Mouse (Mus musculus): ENCODE measurements around the gene Pxmp2.
A peak's percentile ranks its signal among the peaks of the same experiment; 100 is the strongest.

Pxmp2 gene

DNA sequence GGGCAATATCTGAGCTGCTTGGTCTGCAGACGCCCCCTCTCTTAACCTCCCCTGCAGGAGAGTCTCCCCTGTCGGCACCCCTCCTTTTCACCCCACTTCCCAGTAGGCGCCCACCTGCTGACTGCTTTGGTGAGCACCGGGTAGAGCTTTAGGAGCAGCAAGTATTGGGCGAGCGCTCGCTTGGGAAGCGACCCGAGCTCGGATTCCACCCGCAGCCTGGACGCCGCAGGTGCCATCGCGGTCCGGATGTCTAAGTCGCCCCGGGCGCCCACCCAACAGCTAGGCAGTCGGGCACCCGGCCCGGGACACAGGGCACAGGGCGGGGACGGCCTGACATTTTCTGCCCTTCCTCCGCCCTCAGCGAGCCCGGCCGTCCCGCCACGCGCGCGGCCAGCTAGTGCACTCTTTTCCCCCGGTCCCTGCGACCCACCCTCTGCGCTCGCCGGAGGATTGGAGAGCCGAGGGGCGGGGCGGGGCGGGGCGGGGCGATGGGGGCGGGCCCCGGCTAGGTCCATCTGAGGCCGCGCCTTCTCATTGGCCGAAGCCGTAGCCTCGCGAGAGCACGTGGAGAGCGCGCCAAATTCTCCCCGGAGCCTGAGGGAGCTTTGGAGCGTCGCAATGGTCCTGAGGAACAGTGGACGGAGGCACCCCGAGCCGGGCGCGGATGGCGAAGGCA lies at the start of gene Pxmp2, which contains the start of gene Pole:
Gene Pxmp2, minus strand, starts transcription at position 417 of the 676 bp plus-strand sequence.
Gene Pole, plus strand, starts transcription at position 537 of the 676 bp plus-strand sequence.
- DNase-seq, result peak; percentile 90

GRCm38 (mm10) chr5:110330508-110330907 lies 44.5 kb upstream of the Pxmp2 start:
- no peak for DNase-seq

GRCm38 (mm10) chr5:110313127-110313526 lies 27.1 kb upstream of the Pxmp2 start:
- no peak for DNase-seq

DNA sequence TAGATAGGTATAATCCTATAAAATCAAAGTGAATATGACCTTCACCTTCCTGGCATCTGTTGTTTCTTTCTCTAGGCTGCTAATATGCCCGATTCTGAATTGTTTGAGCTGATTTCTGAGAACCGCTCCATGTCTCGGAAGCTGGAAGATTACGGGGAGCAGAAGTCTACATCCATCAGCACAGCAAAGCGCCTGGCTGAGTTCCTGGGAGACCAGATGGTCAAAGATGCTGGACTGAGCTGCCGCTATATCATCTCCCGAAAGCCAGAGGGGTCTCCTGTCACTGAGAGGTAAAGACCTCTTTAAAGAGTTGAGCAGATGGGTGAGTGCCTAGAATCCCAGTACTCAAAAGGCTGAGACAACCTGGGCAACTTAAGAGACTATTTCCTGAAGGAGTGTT lies 22.9 kb upstream of the Pxmp2 start:
- DNase-seq, result no peak

DNA sequence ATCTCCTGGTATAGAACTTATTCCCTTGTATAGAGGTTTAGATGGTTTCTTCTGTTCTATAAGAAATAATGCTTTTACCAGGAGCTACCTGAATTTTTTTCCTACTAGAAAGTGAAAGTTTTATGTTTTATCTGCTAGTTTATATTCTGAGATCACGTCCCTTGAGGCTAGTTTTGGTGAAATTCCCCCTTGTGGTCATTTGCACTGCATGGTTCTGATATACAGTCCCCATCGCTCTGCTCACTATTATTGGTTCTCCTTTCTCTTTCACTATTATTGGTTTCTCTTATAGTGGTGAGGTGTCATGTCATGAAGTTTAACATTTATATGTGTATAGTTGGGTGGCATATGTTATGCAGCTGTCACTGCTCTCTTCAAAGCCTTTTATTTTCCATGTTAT lies 14.6 kb upstream of the Pxmp2 start:
- DNase-seq, result no peak

GRCm38 (mm10) chr5:110296637-110297036 lies 10.7 kb upstream of the Pxmp2 start:
- no peak for DNase-seq

DNA sequence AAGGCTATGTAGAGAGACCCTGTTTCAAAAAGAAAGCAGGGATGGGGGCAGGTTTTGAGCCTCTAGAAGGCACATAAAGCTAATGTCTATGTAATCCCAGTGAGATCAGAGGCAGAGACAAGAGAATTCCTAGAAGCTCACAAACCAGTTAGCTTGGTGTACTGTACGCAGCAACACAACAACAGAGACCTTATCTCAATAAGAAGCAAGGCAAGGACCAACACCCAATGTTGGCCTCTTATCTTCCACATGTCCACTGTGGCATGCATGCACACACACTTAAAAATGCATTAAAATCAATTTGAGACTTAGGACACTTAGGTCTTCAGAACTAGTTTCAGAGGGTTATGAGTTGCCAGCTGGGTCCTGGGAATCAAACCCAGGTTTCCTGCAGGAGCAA lies 5.7 kb upstream of the Pxmp2 start:
- no peak for DNase-seq

DNA sequence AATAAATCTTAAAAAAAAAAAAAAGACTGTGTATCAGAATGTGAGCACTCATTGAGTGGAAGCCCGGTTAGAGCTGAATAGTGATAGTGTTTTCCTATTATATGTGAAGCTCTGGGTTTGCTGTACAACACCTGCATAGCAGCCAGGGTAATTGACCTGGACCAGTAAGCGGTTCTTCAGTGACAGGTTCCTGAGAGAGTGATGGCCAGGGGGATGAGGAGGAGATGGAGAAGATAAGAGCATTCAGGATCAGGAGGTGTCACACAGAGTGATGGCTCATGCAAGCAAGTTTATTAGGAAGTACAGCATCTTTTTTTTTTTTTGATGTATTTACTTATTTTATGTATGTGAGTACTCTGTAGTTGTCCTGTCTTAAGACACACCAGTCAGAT lies 1.1 kb upstream of the Pxmp2 start:
- no peak for DNase-seq

DNA sequence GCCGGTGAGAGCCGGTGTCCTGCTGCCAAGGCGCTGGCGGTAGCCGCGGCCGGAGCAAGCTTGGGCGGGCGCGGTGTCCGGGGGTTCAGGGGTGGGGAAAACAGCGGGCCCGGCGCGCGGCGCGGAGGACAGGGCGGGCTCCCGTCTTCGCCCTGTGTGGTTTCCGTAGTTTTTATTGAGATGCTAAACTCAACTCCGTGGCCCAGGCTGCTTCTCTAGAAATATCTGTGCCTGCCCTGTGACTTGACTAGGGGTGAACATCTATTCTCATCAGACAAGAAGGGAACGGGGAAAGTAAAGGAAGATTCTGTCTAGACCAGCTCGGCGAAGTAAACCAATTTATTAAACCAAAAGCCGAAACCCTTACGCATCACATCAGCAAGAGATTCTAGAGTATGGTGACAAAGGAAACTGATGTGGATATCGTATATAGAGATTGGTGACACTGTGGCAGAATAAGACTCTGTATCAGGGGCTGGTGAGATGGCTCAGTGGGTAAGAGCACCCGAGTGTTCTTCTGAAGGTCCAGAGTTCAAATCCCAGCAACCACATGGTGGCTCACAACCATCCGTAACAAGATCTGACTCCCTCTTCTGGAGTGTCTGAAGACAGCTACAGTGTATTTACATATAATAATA lies 579 bp upstream of the Pxmp2 start:
- no peak for DNase-seq

DNA sequence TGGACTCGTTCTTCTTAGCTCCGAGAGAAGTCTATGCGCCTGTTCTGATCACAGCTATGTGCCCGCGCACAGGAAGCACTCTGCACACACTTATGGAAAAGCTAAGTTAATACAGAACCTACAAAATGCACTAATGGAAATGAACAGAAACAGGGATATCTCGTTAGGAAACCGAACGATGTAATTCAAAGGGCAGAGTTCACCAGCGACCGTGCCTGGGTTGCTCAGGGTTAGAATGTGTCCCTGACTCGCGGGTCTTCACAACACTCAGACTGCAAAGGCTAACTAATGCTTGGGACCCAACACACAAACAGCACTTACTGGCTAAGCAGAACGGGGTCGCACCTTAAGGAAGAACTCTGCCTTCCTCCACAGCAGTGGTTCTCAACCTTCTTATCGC lies 830 bp downstream of the Pxmp2 start:
- DNase-seq, result no peak

- peak; percentile 73 for DNase-seq
These were observed 1.4 kb downstream of the Pxmp2 start for GRCm38 (mm10) chr5:110284536-110284935.

DNA sequence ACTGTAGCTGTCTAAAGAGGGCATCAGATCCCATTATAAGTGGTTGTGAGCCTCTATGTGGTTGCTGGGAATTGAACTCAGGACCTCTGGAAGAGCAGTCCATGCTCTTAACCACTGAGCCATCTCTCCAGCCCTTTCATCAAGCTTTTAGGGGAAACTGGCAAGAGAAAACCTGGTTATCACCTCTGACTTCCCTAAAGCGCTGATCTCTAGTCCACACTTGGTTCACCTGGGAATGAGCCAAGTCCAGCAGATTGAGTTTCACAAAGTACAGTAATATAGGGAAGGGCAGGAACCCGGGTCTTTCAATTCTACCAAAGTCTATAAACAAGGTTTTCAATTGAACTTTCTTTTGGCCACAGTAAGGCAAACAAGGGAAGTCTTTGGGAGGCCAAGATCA lies 4.0 kb downstream of the Pxmp2 start:
- DNase-seq, result no peak

DNA sequence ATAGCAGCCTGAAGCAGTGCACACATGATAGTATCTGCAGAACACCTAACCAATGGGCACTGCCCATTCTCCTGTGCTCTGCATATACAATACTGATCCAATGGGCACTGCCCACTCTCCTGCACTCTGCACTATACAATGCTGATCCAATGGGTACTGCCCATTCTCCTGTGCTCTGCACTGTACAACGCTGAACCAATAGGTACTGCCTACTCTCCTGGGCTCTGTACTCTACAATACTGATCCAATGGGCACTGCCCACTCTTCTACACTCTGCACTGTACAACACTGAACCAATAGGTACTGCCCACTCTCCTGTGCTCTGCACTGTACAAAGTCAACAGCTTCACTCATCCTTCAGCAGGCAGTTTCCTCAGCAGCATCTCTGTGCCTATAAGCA lies 9.1 kb downstream of the Pxmp2 start:
- DNase-seq, result no peak

DNA sequence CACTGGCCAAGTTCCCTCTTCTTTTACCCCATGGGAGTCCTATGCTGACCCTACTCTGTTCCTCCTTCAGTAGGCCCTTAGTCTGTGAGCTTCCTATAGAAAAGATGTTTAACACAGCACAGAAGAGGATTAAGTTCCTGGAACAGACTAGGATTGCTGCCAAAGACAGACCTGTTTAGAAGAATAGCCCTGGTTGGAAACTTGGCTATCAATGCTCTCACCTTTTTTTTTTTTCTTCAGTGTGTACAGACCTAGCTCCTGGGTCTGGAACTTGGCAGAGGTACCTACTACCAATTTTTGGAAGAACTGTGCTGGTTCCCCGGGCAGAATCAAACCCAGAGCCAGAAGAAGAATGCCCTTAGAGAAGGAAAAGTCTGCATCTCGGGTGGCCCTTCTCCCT lies 9.6 kb downstream of the Pxmp2 start:
- DNase-seq, result no peak

- no peak for DNase-seq
These were observed 11.1 kb downstream of the Pxmp2 start for GRCm38 (mm10) chr5:110274846-110275245.

DNA sequence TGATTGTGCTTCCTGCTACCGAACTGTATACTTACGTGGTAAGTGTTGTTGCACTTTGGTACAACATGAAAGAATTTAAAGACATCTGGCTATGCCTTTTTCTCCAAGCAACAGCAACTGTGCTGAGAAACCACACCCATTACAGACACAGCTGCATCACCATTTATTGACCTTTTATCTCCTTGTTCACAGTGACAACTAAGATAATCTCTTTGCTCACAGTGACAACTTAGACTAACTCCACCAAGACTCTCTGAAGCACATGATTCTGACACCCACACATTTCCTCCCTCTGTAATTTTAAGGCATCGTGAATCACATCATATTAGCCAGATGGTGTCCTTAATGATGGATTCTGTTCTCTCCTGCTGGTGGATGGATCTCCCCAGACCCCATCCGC lies 11.8 kb downstream of the Pxmp2 start:
- DNase-seq, result no peak

GRCm38 (mm10) chr5:110270242-110270641 lies 15.7 kb downstream of the Pxmp2 start:
- no peak for DNase-seq

DNA sequence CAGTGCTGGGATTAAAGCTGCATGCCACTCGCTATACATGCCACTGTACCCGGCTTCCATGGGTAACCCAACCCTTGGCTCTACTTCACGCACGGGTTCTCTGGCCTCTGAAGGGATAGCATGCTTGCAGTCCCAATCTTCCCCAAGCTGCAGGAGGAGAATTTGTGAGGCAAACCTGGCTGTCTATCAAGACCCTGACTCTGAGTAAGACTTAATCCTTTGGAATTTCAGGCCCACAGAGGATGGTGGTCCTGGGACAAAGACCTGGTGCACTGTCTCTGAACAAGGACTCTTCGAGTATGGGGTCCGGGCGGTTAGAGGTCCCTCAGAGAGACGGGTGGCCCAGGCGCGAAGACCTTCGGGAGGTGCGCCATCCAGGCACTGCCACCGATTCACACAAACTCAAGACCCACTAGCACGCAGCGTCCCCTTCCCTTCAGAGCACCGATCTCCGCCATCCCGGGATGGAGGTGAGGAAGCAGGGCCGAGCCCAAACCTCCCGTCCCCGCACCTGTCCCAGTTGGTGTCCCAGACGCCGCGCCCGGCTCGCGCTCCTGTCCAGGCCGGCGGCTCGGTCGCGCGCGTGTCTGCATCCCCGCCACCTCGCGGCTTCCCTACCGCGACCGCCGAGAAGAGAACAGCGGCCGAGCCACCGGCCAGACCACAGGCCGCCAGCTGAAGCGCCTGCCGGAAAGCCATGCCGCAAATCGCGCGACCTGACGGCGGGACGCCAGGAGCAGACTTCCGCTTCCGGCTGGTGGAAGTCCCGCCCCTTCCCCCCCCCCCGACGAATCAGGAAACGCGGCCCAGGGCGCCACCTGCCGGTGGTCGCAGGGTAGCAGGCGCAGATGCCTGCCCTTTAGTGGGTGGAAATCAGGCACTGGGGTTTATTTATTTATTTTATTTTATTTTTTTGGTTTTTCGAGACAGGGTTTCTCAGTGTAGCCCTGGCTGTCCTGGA lies 16.6 kb downstream of the Pxmp2 start, which contains the start of gene Pgam5:
Gene Pgam5, minus strand, starts transcription at position 773 of the 961 bp plus-strand sequence.
- DNase-seq, result peak; percentile 99

DNA sequence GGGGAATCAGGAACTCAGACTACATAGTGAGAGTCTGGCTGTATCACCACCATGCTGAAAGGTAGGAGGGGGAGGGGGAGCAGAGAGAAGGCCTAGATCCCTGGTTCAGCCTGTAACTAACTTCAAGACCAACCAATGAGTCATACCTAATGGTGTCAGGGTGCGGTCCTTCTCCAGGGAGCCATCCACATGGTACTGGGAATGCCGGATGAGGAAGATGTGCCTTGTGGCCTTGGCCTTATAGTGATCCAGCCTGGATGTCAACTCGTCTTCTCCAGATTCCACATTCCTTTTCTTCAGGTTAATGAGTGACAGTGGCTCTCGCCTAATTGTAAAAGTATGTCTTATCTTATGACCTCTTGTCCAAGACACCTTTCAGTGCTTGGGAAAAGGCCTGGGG lies 19.0 kb downstream of the Pxmp2 start:
- no peak for DNase-seq

DNA sequence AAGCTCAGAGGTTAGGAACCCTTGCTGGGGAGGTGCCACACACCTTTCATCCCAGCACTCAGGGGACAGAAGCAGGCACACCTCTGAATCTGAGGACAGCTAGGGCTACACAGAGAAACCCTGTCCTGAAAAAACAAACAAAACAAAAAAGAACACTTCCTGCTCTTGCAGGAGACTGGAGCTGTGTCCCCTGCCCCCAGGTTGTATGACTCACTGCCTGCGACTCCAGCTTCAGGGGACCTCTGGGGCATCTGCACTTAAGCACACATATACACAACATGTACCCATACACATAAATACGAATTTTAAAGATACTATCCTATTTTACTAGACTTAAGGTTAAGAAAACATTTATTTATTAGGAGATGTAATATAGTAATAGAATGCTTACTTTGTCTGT lies 41.9 kb downstream of the Pxmp2 start:
- no peak for DNase-seq

DNA sequence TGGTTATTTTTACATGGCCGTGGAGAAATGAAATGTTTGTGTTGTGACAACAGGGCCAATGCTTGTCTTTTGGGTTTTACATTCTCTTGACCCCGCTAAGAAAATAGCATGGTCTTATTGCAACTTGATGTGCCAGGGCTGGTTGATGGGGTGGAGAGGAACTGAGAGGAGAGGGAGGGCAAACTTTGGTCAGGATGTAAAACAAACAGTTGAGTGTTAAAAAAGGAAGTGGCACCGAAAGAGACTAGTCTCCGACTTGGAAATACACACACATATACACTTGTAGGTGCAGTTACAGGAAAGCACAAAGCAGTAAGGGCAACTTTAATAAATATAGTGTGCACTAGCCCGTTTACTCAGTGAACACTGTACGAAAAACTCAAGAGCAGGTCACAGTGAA lies 53.6 kb downstream of the Pxmp2 start:
- no peak for DNase-seq

- peak; percentile 6 for DNase-seq
These were observed 54.3 kb downstream of the Pxmp2 start for GRCm38 (mm10) chr5:110231638-110232037.

DNA sequence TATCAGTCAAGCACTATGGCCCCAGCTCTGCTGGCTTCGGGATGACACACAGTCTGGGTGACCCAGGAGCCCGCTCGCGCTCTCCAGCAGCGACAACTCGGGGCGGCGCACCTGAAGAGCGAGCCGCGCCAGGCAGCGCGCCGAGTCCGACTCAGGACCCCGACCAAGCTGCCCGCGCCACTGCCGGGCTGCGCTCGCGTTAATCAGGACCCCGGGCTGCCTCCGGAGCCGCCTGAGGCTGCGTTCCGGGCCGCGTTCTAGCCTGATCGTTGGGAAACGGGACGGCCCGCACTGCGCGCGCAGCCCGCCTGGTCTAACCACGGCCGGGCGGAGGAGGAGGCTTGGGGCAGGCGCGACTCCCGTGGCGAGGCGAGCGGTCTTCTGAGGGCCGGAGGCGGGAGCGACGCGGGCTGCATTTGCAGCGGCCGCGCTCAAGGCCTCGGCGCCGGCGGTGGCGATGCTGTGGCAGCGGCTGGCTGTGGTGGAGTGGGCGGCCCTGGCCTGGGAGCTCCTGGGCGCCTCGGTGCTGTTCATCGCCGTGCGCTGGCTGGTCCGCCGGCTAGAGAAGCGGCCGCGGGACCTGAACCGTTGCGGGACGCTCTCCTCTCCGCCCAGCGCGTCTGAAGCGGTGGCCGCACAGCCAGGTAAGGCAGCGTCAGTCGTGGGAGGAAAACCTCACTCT lies 55.1 kb downstream of the Pxmp2 start, which contains the start of gene Ankle2:
Gene Ankle2, plus strand, starts transcription at position 225 of the 682 bp plus-strand sequence.
- DNase-seq, result peak; percentile 90

All from right cerebral cortex, postnatal 4 days (tissue).